Mouse (Mus musculus) ES-Bruce4 (cell line): Measurements from ENCODE around the gene Icmt. TPM values are rescaled to one million over a fixed set of nuclear protein-coding genes. Genes with fewer than 3 reads are reported as not detected.

Experiments used
- H3K27ac ChIP-seq: 2 replicates; pipeline ENCODE4 v1.5.1; 2012; ENCODE audit warnings: low read length, inconsistent platforms; ENCODE audit not compliant: insufficient read depth
- H3K27me3 ChIP-seq: 2 replicates; pipeline ENCODE4 v1.6.1; 2012; ENCODE audit warnings: mild to moderate bottlenecking, low read length, inconsistent platforms; ENCODE audit not compliant: control insufficient read depth, poor library complexity, insufficient read depth, severe bottlenecking
- H3K36me3 ChIP-seq: 2 replicates; pipeline ENCODE4 v1.6.1; 2012; ENCODE audit warnings: inconsistent platforms, mild to moderate bottlenecking, low read length, moderate library complexity; ENCODE audit not compliant: control insufficient read depth, poor library complexity, insufficient read depth, severe bottlenecking
- H3K4me1 ChIP-seq: one replicate; pipeline ENCODE4 v1.8.1; 2011; ENCODE audit warnings: low read length; ENCODE audit not compliant: control insufficient read depth, insufficient read depth
- H3K4me3 ChIP-seq: 2 replicates; pipeline ENCODE4 v1.5.1; 2011; ENCODE audit warnings: low read depth, mild to moderate bottlenecking, low read length
- H3K9ac ChIP-seq: 2 replicates; pipeline ENCODE4 v1.6.1; 2012; ENCODE audit warnings: low read depth, mild to moderate bottlenecking, inconsistent platforms; ENCODE audit not compliant: poor library complexity, severe bottlenecking
- H3K9me3 ChIP-seq: replicated peaks from 2 replicates; pipeline ENCODE4 v1.6.1; 2012; ENCODE audit warnings: mild to moderate bottlenecking, low read length, inconsistent platforms; ENCODE audit not compliant: control insufficient read depth, poor library complexity, insufficient read depth, severe bottlenecking
- CTCF ChIP-seq: IDR thresholded peaks from one replicate; pipeline ENCODE4 v1.8.1; 2011; ENCODE audit warnings: low read depth, low read length
- EP300 ChIP-seq: IDR thresholded peaks from 2 replicates; pipeline ENCODE4 v1.6.1; 2011; ENCODE audit warnings: low read depth, low read length; ENCODE audit not compliant: insufficient read depth
- POLR2A ChIP-seq: IDR thresholded peaks from one replicate; pipeline ENCODE4 v1.8.1; 2011; ENCODE audit warnings: low read length; ENCODE audit not compliant: insufficient read depth
- polyA plus RNA-seq: library from polyadenylated mRNA; stranded (reverse); fragments of >200 nt; gene quantifications from 2 replicates; pipeline ENCODE4 v1.2.4, GENCODE M21; 2011; ENCODE audit warnings: low read depth; ENCODE audit not compliant: missing spikeins, insufficient read depth, insufficient read length

The Icmt gene
- polyA plus RNA-seq, 1 experiment: 22.8 TPM

DNA sequence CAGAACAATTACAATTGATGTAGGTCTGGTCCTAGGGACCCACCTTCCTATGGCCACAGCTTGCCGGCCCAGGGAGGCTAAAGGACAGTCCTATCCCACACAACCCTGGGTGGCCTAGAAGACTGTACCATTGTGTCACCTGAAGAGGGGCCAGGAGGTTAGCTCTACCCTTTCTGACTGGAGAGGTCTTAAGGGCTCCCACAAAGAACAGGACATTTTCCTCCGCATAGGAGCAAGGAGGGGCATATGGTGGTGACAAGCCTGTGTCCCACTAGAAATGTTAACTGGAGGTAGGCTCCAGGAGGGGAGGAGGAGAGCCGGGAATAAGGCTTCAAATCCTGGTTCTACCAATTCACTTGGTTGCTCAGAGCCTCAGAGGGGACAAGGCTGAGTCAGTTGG, 23.8 kb upstream of the Icmt start:
- Histone ChIP-seq H3K9ac (no peak overlapping the region), H3K27me3 (no peaks in the 10 kb centered on the region), H3K36me3 (no peaks in the 10 kb centered on the region), H3K4me1 (peaks cover 4% of the 10 kb centered on the region), H3K9me3 (no peaks in the 10 kb centered on the region), H3K4me3 (peak overlapping the region; percentile 69; the same call in 1 of the 2 replicates), H3K27ac (no peak overlapping the region)
- TF ChIP-seq CTCF (no peak), EP300 (no peak)

DNA sequence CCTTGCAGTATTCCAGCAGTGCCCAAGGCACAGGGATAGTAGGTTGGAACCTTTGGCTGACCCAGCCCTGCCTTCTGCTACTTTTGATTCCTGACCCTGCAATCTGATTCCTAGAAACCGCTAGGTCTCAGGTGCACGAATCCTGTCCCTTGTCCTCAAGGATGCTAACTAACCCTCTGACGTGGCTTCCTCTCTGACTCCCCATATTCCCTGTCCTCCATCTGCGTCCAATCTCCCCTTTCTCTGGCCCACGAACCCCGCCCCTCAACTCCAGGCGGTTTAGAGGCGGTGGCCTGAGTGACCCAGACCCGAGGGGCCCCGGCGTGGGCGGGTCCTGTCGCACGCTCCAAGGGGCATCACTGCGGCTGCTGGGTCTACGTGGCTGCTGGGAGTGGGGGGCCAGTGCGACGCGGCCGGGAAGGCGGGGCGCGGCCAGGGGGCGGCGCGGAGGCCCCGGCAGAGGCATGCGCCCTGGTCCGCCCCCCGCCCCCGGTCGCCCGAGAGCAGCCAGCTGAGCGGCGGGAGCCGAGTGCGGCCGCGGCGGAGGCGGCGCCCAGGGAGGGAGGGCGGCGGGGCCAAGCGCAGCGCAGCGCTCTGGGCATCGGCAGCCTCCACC, 23.3 kb upstream of the Icmt start, which contains the start of gene Gpr153:
TSS of gene Gpr153 (plus strand) at position 612 of the 616 bp plus-strand sequence.
- peak within 1 kb of the TSS; percentile 86 for H3K9ac ChIP-seq
- H3K27ac ChIP-seq: no peak within 1 kb of the TSS
- H3K4me3 ChIP-seq: peak within 1 kb of the TSS; percentile 69
- H3K27me3 ChIP-seq: no peaks in the 10 kb centered on the region
- no peak for TF ChIP-seq EP300
- TF ChIP-seq POLR2A: no peak
- no peak for TF ChIP-seq CTCF
- no peaks in the 10 kb centered on the region for H3K36me3 ChIP-seq
- peaks cover 4% of the 10 kb centered on the region for H3K4me1 ChIP-seq
- no peaks in the 10 kb centered on the region for H3K9me3 ChIP-seq

DNA sequence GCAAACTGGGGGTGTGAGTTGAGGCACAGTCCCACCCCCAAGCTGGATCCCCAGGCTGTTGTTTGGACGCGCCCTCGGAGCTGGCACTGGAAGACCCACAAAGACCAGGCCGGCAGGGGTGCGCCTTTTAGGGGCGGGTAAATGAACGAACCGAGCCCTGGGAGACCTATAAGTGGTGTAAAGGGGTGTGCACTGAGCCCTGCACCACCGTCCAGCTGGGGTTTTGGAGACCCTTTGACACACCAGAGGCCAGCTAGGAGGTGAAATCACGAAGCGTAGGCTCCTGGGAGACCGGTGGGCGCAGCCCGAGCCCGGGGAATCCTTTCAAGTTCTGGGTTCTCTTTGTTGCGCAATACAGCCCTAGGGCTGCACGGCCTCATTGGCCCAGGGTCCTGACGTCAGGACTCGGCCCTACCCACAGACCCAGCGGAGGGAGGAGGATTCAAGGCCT, 22.3 kb upstream of the Icmt start:
- Histone ChIP-seq H3K27ac (no peak overlapping the region), H3K4me3 (peak overlapping the region; percentile 69), H3K9ac (peak overlapping the region; percentile 86), H3K27me3 (no peaks in the 10 kb centered on the region), H3K4me1 (peaks cover 4% of the 10 kb centered on the region), H3K9me3 (no peaks in the 10 kb centered on the region), H3K36me3 (no peaks in the 10 kb centered on the region)
- TF ChIP-seq EP300: no peak
- TF ChIP-seq CTCF: no peak
- no peak for TF ChIP-seq POLR2A

DNA sequence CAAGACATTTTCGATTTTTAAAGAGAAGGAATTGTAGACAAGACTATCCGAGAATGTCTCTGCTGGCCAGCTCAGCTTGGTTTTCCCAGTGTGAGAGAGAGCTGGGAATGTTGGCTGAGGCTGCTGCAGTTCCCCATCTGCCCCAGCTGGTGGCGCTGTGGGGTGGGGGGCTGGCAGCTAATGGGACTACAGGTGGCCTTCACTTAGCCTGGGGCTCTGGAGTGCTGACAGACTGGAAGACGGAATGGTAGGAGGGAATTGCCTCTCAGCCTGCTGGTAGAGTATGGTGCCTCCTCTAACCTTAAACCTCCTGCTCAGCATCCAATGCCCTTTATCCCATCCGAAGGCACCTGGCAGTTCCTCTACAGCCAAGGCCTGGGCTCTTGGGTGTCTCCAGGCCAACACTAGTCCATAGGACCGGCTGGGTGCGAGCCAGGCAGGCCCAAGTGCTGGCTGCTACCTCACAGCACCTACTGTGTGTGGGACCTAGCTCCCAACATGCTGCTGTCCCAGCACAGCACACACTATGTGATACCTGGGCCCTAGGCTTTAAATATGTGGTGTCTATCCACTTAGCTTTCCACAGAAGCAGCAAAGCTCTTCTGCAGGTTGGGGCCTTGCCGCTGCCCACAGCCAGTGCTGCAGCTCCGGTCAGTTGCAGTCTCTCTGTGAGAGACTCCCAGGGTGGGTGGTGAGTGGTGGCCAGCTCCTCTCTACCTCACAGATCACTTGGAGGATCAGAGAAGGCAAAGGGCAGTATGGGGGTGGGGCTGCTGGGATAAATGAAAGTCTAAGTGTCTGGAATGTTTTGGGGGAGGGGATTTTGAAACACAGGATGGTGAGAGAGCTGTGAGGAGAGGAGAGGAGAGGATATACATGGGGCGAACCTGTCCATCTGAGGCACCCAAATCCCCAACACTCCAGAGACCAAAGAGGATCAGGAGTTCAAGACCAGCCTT, 20.4 kb upstream of the Icmt start:
- no peak overlapping the region for H3K27ac ChIP-seq
- H3K36me3 ChIP-seq: no peaks in the 10 kb centered on the region
- H3K4me3 ChIP-seq: no peak overlapping the region
- 0 out of 2 replicates have a peak, but pooled peaks have one; percentile 55 for TF ChIP-seq EP300
- TF ChIP-seq CTCF: peak; percentile 97
- no peak for TF ChIP-seq POLR2A
- no peaks in the 10 kb centered on the region for H3K9me3 ChIP-seq
- H3K27me3 ChIP-seq: no peaks in the 10 kb centered on the region
- peaks cover 4% of the 10 kb centered on the region for H3K4me1 ChIP-seq
- H3K9ac ChIP-seq: no peak overlapping the region

DNA sequence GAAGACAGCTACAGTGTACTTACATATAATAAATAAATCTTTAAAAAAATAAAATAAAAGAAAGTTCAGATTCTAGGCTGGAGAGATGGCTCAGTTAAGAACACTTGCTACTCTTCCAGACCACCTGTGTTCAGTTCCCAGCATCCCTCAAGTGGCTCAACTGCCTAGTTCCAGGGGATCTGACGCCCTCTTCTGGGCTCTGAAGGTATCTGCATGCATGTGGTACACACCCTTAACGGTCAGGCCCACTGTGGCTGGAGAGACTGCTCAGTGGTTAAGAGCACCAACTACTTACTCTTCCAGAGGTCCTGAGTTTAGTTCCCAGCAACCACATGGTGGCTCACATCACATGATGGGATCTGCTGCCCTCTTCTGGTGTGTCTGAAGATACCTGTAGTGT, 19.1 kb upstream of the Icmt start:
- no peaks in the 10 kb centered on the region for H3K9me3 ChIP-seq
- peaks cover 4% of the 10 kb centered on the region for H3K4me1 ChIP-seq
- H3K4me3 ChIP-seq: no peak overlapping the region
- H3K36me3 ChIP-seq: no peaks in the 10 kb centered on the region
- 0 out of 2 replicates have a peak, but pooled peaks cover 2% of the 10 kb centered on the region for H3K27me3 ChIP-seq
- no peak overlapping the region for H3K27ac ChIP-seq
- H3K9ac ChIP-seq: no peak overlapping the region
- TF ChIP-seq CTCF (peak; percentile 55), POLR2A (no peak)

DNA sequence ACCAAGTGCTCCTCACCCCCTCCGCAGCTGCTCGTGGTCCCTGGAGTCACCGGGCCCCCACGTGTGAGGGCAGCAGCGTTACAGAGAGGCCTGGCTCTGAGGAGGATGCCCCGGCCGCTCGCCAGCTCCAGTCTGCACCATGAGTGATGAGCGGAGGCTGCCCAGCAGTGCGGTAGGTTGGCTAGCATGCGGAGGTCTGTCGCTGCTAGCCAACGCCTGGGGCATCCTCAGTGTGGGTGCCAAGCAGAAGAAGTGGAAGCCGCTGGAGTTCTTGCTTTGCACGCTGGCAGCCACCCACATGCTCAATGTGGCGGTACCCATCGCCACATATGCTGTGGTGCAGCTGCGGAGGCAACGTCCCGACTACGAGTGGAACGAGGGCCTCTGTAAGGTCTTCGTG, 18.0 kb upstream of the Icmt start:
- no peak overlapping the region for H3K9ac ChIP-seq
- H3K4me1 ChIP-seq: peaks cover 4% of the 10 kb centered on the region
- H3K9me3 ChIP-seq: no peaks in the 10 kb centered on the region
- TF ChIP-seq POLR2A: no peak
- TF ChIP-seq EP300: no peak
- TF ChIP-seq CTCF: no peak
- H3K36me3 ChIP-seq: no peaks in the 10 kb centered on the region
- H3K4me3 ChIP-seq: no peak overlapping the region
- no peak overlapping the region for H3K27ac ChIP-seq
- H3K27me3 ChIP-seq: 0 out of 2 replicates have a peak, but pooled peaks cover 2% of the 10 kb centered on the region
